Mouse (Mus musculus): Measurements from ENCODE around the gene Flt3. TPM values are rescaled to one million over a fixed set of nuclear protein-coding genes. Genes with fewer than 3 reads are reported as not detected.

Flt3 gene
- polyA plus RNA-seq, 1 experiment from 2014 or later = 1.9 TPM

- H3K27me3 ChIP-seq (ENCODE audit: control insufficient read depth, insufficient read depth, low read length) = no peaks in the 10 kb centered on the region
- no peaks in the 10 kb centered on the region for H3K4me1 ChIP-seq (ENCODE audit: control insufficient read depth, insufficient read depth, low read length)
Observed at GRCm38 (mm10) chr5:147351931-147352330, 48.4 kb downstream of the Flt3 start.

DNA sequence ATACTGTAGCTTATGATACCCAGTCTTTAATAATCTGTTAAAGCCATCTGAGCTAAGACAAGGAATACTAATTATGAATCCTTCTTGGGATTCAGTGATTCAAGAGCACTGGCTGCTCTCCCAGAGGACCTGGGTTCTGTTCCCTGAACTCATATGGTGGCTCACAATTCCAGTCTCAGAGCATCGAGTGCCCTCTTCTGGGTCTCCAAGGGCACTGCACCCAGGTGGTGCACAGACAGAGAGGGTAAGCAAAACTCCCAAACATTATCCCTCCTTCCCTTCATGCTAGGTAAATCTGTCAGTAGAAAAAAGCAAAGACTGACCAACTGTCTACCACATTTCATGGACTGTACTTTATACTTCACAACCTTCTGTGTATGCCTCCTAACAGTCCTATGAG is 54.3 kb downstream of the Flt3 start:
- Histone ChIP-seq H3K9ac (replicated peaks; ENCODE audit: low read depth, low read length) (no peak overlapping the region), H3K36me3 (ENCODE audit: control insufficient read depth, insufficient read depth, low read length) (no peaks in the 10 kb centered on the region), H3K27ac (ENCODE audit: low read depth, low read length) (no peak overlapping the region), H3K27me3 (ENCODE audit: control insufficient read depth, insufficient read depth, low read length) (no peaks in the 10 kb centered on the region), H3K4me2 (ENCODE audit: low read depth, low read length) (no peak overlapping the region), H3K9me3 (ENCODE audit: control insufficient read depth, low read length) (no peaks in the 10 kb centered on the region), H3K4me3 (ENCODE audit: low read depth, low read length) (no peak overlapping the region), H3K4me1 (ENCODE audit: control insufficient read depth, insufficient read depth, low read length) (no peaks in the 10 kb centered on the region)
- 77% methylated on average over 1 of the region's 1 CpGs for WGBS
- ATAC-seq (ENCODE audit: low read depth) = no peak

More at GRCm38 (mm10) chr5:147351931-147352330, 48.4 kb downstream of the Flt3 start:
- WGBS = 92% methylated on average over 8 of the region's 8 CpGs
- Histone ChIP-seq H3K9me3 (ENCODE audit: control insufficient read depth, low read length) (no peaks in the 10 kb centered on the region), H3K4me2 (ENCODE audit: low read depth, low read length) (no peak overlapping the region), H3K36me3 (ENCODE audit: control insufficient read depth, insufficient read depth, low read length) (no peaks in the 10 kb centered on the region), H3K4me3 (ENCODE audit: low read depth, low read length) (no peak overlapping the region), H3K9ac (replicated peaks; ENCODE audit: low read depth, low read length) (no peak overlapping the region), H3K27ac (ENCODE audit: low read depth, low read length) (no peak overlapping the region)
- no peak for ATAC-seq (ENCODE audit: low read depth)

DNA sequence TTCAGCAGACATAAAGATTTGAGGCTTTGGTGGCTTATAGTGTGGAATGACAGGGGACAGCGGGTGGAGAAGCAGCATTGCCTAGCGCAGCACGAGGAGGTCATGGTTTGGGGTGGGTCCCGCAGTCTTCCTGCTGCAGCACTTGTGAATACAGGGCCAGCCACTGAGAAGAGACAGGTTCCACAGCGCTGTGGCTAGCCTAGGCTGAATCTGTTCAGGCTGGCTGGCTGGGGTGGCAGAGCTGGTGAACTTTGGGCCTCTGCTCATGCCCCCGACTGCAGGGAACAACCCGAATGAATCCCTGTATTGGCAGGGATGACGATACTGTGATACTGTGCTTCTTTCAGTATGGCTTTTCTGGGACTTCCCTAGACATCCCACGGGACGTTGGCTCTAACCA is 56.4 kb downstream of the Flt3 start:
- Histone ChIP-seq H3K27me3 (ENCODE audit: control insufficient read depth, insufficient read depth, low read length) (no peaks in the 10 kb centered on the region), H3K9me3 (ENCODE audit: control insufficient read depth, low read length) (no peaks in the 10 kb centered on the region), H3K4me2 (ENCODE audit: low read depth, low read length) (no peak overlapping the region), H3K4me3 (ENCODE audit: low read depth, low read length) (no peak overlapping the region), H3K27ac (ENCODE audit: low read depth, low read length) (no peak overlapping the region), H3K4me1 (ENCODE audit: control insufficient read depth, insufficient read depth, low read length) (no peaks in the 10 kb centered on the region), H3K9ac (replicated peaks; ENCODE audit: low read depth, low read length) (no peak overlapping the region), H3K36me3 (ENCODE audit: control insufficient read depth, insufficient read depth, low read length) (no peaks in the 10 kb centered on the region)
- no peak for ATAC-seq (ENCODE audit: low read depth)
- 91% methylated on average over 10 of the region's 10 CpGs for WGBS

GRCm38 (mm10) chr5:147342901-147343300 is 57.4 kb downstream of the Flt3 start:
- no peak for ATAC-seq (ENCODE audit: low read depth)
- H3K9me3 ChIP-seq (ENCODE audit: control insufficient read depth, low read length) = no peaks in the 10 kb centered on the region
- H3K4me2 ChIP-seq (ENCODE audit: low read depth, low read length) = no peak overlapping the region
- H3K27ac ChIP-seq (ENCODE audit: low read depth, low read length) = no peak overlapping the region
- no peaks in the 10 kb centered on the region for H3K27me3 ChIP-seq (ENCODE audit: control insufficient read depth, insufficient read depth, low read length)
- no peaks in the 10 kb centered on the region for H3K4me1 ChIP-seq (ENCODE audit: control insufficient read depth, insufficient read depth, low read length)
- H3K9ac ChIP-seq (replicated peaks; ENCODE audit: low read depth, low read length) = no peak overlapping the region
- H3K4me3 ChIP-seq (ENCODE audit: low read depth, low read length) = no peak overlapping the region
- no peaks in the 10 kb centered on the region for H3K36me3 ChIP-seq (ENCODE audit: control insufficient read depth, insufficient read depth, low read length)
- 95% methylated on average over 6 of the region's 6 CpGs for WGBS

- ATAC-seq (ENCODE audit: low read depth) = no peak
- H3K4me3 ChIP-seq (ENCODE audit: low read depth, low read length) = no peak overlapping the region
- no peak overlapping the region for H3K4me2 ChIP-seq (ENCODE audit: low read depth, low read length)
- no peaks in the 10 kb centered on the region for H3K4me1 ChIP-seq (ENCODE audit: control insufficient read depth, insufficient read depth, low read length)
- H3K27ac ChIP-seq (ENCODE audit: low read depth, low read length) = no peak overlapping the region
- no peaks in the 10 kb centered on the region for H3K27me3 ChIP-seq (ENCODE audit: control insufficient read depth, insufficient read depth, low read length)
- WGBS = 69% methylated on average over 13 of the region's 13 CpGs
- H3K9ac ChIP-seq (replicated peaks; ENCODE audit: low read depth, low read length) = no peak overlapping the region
- H3K9me3 ChIP-seq (ENCODE audit: control insufficient read depth, low read length) = no peaks in the 10 kb centered on the region
- no peaks in the 10 kb centered on the region for H3K36me3 ChIP-seq (ENCODE audit: control insufficient read depth, insufficient read depth, low read length)
Observed at GRCm38 (mm10) chr5:147340741-147341414, 59.4 kb downstream of the Flt3 start.

DNA sequence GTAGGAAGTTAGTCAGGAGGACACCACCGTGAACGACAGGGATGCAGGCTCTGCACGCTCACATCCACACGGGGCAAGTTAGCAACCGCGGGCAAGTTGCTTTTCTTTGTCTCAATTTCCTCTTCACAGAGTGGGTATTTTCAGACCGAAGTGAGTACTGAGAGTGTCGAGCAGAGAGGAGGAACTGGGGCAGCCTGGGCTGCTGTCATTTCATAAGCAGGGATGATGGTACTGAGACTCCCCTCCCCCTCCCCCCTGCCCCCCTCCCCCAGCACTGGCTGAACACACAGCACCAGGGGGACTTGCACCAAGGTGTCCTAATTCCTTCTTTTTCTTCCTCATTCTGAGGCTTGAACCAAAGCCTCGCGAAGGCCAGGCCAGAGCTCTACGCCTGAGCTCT is 60.7 kb downstream of the Flt3 start:
- no peak for ATAC-seq (ENCODE audit: low read depth)
- Histone ChIP-seq H3K27me3 (ENCODE audit: control insufficient read depth, insufficient read depth, low read length) (no peaks in the 10 kb centered on the region), H3K4me1 (ENCODE audit: control insufficient read depth, insufficient read depth, low read length) (no peaks in the 10 kb centered on the region)

GRCm38 (mm10) chr5:147338967-147339366 is 61.3 kb downstream of the Flt3 start:
- H3K4me1 ChIP-seq (ENCODE audit: control insufficient read depth, insufficient read depth, low read length) = no peaks in the 10 kb centered on the region
- H3K4me3 ChIP-seq (ENCODE audit: low read depth, low read length) = no peak overlapping the region
- H3K36me3 ChIP-seq (ENCODE audit: control insufficient read depth, insufficient read depth, low read length) = no peaks in the 10 kb centered on the region
- H3K9ac ChIP-seq (replicated peaks; ENCODE audit: low read depth, low read length) = no peak overlapping the region
- WGBS = 64% methylated on average over 9 of the region's 9 CpGs
- no peak overlapping the region for H3K4me2 ChIP-seq (ENCODE audit: low read depth, low read length)
- no peaks in the 10 kb centered on the region for H3K9me3 ChIP-seq (ENCODE audit: control insufficient read depth, low read length)
- ATAC-seq (ENCODE audit: low read depth) = no peak
- H3K27me3 ChIP-seq (ENCODE audit: control insufficient read depth, insufficient read depth, low read length) = no peaks in the 10 kb centered on the region
- no peak overlapping the region for H3K27ac ChIP-seq (ENCODE audit: low read depth, low read length)

More for the DNA sequence above, 60.7 kb downstream of the Flt3 start:
- Histone ChIP-seq H3K27ac (ENCODE audit: low read depth, low read length) (no peak overlapping the region), H3K4me2 (ENCODE audit: low read depth, low read length) (no peak overlapping the region), H3K4me3 (ENCODE audit: low read depth, low read length) (no peak overlapping the region), H3K36me3 (ENCODE audit: control insufficient read depth, insufficient read depth, low read length) (no peaks in the 10 kb centered on the region), H3K9me3 (ENCODE audit: control insufficient read depth, low read length) (no peaks in the 10 kb centered on the region), H3K9ac (replicated peaks; ENCODE audit: low read depth, low read length) (no peak overlapping the region)
- 84% methylated on average over 11 of the region's 11 CpGs for WGBS

- Histone ChIP-seq H3K36me3 (ENCODE audit: control insufficient read depth, insufficient read depth, low read length) (no peaks in the 10 kb centered on the region), H3K27me3 (ENCODE audit: control insufficient read depth, insufficient read depth, low read length) (no peaks in the 10 kb centered on the region), H3K27ac (ENCODE audit: low read depth, low read length) (no peak overlapping the region), H3K9ac (replicated peaks; ENCODE audit: low read depth, low read length) (no peak overlapping the region), H3K9me3 (ENCODE audit: control insufficient read depth, low read length) (no peaks in the 10 kb centered on the region), H3K4me1 (ENCODE audit: control insufficient read depth, insufficient read depth, low read length) (no peaks in the 10 kb centered on the region), H3K4me2 (ENCODE audit: low read depth, low read length) (no peak overlapping the region), H3K4me3 (ENCODE audit: low read depth, low read length) (no peak overlapping the region)
- ATAC-seq (ENCODE audit: low read depth) = no peak
- WGBS = 29% methylated on average over 7 of the region's 7 CpGs
Observed at GRCm38 (mm10) chr5:147332711-147333110, 67.6 kb downstream of the Flt3 start.

- H3K27ac ChIP-seq (ENCODE audit: low read depth, low read length) = no peak overlapping the region
- H3K4me3 ChIP-seq (ENCODE audit: low read depth, low read length) = no peak overlapping the region
- no peak for ATAC-seq (ENCODE audit: low read depth)
- no peak overlapping the region for H3K9ac ChIP-seq (replicated peaks; ENCODE audit: low read depth, low read length)
- H3K36me3 ChIP-seq (ENCODE audit: control insufficient read depth, insufficient read depth, low read length) = no peaks in the 10 kb centered on the region
- no peak overlapping the region for H3K4me2 ChIP-seq (ENCODE audit: low read depth, low read length)
- no peaks in the 10 kb centered on the region for H3K27me3 ChIP-seq (ENCODE audit: control insufficient read depth, insufficient read depth, low read length)
- H3K4me1 ChIP-seq (ENCODE audit: control insufficient read depth, insufficient read depth, low read length) = no peaks in the 10 kb centered on the region
- H3K9me3 ChIP-seq (ENCODE audit: control insufficient read depth, low read length) = no peaks in the 10 kb centered on the region
- 41% methylated on average over 2 of the region's 2 CpGs for WGBS
Observed at GRCm38 (mm10) chr5:147331547-147331946, 68.7 kb downstream of the Flt3 start.

Data from neural tube, embryonic 14.5 days (tissue).